Mouse (Mus musculus): ENCODE measurements at regions not wholly inside any gene's neighbourhood (a gene's known extent, or its start where the extent isn't known, plus 50 kb on each side); places are given as distances from the start of the nearest gene placed in this dataset.

- TF ChIP-seq CTCF (IDR thresholded peaks at IDR 0.05; ENCODE audit: low read depth, low read length) (no peak), POLR2A (IDR thresholded peaks at IDR 0.05; ENCODE audit: borderline replicate concordance, low read depth, low read length) (no peak)
These were observed 309.5 kb upstream of the Nfe2l3 start for GRCm38 (mm10) chr6:51122941-51123340.

Data from bone marrow macrophage, adult 2 months (primary cell).